Mouse (Mus musculus) central nervous system, embryonic 14 days (tissue): Measurements from ENCODE around the gene Scnn1g. TPM values are rescaled to one million over a fixed set of nuclear protein-coding genes. Genes with fewer than 3 reads are reported as not detected.

ENCODE experiments used
- polyA plus RNA-seq: library from polyadenylated mRNA; depleted of rRNA; stranded (reverse); fragments of >200 nt; gene quantifications from 2 replicates; pipeline ENCODE4 v1.2.3, GENCODE M21; 2012; rRNA removed

Scnn1g gene
- 0.14 TPM in 1 of 2 replicates, not detected in the other for polyA plus RNA-seq

GRCm38 (mm10) chr7:121734171-121734831 is at the start of gene Scnn1g:
Scnn1g (plus strand) TSS chr7:121734479.

GRCm38 (mm10) chr7:121707073-121707667 is 27.1 kb upstream of the Scnn1g start, which contains the start of gene Usp31:
Usp31 (minus strand) TSS chr7:121707253.

Other genes starting within 250 kb of the Scnn1g start
- 9.1 and 9.3 TPM in 2 replicates for gene Usp31, start 27.2 kb upstream of the Scnn1g start, polyA plus RNA-seq
- gene Scnn1b, start 130.6 kb downstream of the Scnn1g start, polyA plus RNA-seq, result 0.12 and 0.13 TPM in 2 replicates
- gene Cog7, start 247.2 kb downstream of the Scnn1g start, polyA plus RNA-seq, result 13.6 and 15.9 TPM in 2 replicates